Mouse (Mus musculus): ENCODE measurements around the gene Acan. TPM values are rescaled to one million over a fixed set of nuclear protein-coding genes. Genes with fewer than 3 reads are reported as not detected.
A peak's percentile ranks its signal among the peaks of the same experiment; 100 is the strongest.

The Acan gene
- polyA plus RNA-seq (2014; fragmentation: Nextera tagmentation; extraction: Ambion mirVana): 0.31 and 0.52 TPM in 2 replicates

DNA sequence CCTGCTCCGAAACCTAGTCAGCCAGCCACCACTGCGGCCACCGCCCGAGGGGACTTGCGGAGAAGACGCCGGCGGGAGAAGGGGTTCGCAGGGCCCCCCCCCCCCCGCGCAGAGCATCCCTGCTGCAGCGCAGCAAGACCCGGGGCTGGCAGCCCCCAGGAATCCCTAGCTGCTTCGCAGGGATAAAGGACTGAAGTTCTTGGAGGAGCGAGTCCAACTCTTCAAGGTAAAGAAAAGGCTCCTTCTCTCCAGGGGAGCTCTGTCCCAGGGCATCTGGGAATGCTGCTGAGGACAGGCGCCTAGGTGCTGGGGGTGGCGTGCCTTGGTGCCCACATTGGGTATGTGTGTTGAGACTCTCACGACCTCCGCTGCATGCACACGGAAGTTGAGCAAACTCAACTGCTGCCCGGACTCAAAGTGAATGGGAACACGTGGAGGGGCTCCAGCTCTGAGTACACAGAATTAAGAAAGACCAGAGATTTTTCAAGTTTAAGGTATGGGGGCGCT lies at the start of gene Acan:
Acan (plus strand) TSS at position 101 of the 507 bp plus-strand sequence.
- no peaks in the 10 kb centered on the region for H3K9me3 ChIP-seq (replicated peaks; ENCODE audit: control insufficient read depth, low read length)
- under 1% methylated on average over 23 of the region's 23 CpGs for WGBS (ENCODE audit: insufficient replicate concordance)
- H3K4me1 ChIP-seq (ENCODE audit: control insufficient read depth, insufficient read depth, low read length): peaks cover 9% of the 10 kb centered on the region; the same call in 1 of the 2 replicates
- H3K4me2 ChIP-seq: peak within 1 kb of the TSS; percentile 95
- ATAC-seq (replicated peaks; ENCODE audit: insufficient number of reproducible peaks, low FRiP score, low TSS enrichment): no peak
- H3K27me3 ChIP-seq (ENCODE audit: control insufficient read depth, insufficient read depth, low read length): peaks cover 72% of the 10 kb centered on the region
- H3K27ac ChIP-seq (ENCODE audit: low read depth, low read length): no peak within 1 kb of the TSS
- H3K4me3 ChIP-seq (ENCODE audit: low read depth, low read length): peak within 1 kb of the TSS; percentile 57
- H3K9ac ChIP-seq (ENCODE audit: low read depth, low read length): peak within 1 kb of the TSS; percentile 34; the same call in 1 of the 2 replicates
- no peaks in the 10 kb centered on the region for H3K36me3 ChIP-seq (ENCODE audit: control insufficient read depth, insufficient read depth, low read length)

DNA sequence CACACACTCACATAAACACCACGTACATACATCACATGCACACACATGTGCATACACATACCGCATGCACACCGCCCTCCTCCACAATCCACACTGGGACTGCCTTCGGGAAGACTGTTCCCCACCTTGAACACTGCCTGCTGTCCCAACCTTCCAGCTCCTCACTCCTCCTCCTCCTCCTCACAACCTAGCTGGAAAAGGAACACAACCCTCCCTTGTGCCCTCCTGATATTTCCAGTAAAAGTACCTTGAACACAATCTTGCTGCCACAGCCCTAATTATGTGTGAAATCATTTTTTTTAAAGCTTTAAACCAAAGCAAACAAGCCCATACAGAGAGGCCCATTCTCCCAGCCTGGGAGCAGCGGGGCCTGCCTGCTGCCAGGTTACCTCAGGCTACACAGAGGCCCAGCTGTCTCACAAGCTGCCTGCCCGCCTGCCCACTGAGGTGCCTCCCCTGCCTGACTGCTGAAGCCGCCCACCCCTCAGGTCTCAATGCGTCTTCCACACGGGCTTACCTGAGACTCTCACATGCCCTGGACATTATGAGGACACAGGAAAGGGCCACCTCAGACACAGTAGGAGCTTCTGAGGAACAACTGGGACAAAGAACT lies 31.9 kb upstream of the Acan start:
- Histone ChIP-seq H3K27ac (ENCODE audit: low read depth, low read length) (no peak overlapping the region), H3K4me3 (ENCODE audit: low read depth, low read length) (no peak overlapping the region), H3K27me3 (ENCODE audit: control insufficient read depth, insufficient read depth, low read length) (no peaks in the 10 kb centered on the region), H3K36me3 (ENCODE audit: control insufficient read depth, insufficient read depth, low read length) (no peaks in the 10 kb centered on the region), H3K4me2 (no peak overlapping the region), H3K9ac (ENCODE audit: low read depth, low read length) (no peak overlapping the region), H3K4me1 (ENCODE audit: control insufficient read depth, insufficient read depth, low read length) (no peaks in the 10 kb centered on the region), H3K9me3 (replicated peaks; ENCODE audit: control insufficient read depth, low read length) (no peaks in the 10 kb centered on the region)
- ATAC-seq (replicated peaks; ENCODE audit: insufficient number of reproducible peaks, low FRiP score, low TSS enrichment): no peak
- WGBS (ENCODE audit: insufficient replicate concordance): 77% methylated on average over 9 of the region's 9 CpGs

DNA sequence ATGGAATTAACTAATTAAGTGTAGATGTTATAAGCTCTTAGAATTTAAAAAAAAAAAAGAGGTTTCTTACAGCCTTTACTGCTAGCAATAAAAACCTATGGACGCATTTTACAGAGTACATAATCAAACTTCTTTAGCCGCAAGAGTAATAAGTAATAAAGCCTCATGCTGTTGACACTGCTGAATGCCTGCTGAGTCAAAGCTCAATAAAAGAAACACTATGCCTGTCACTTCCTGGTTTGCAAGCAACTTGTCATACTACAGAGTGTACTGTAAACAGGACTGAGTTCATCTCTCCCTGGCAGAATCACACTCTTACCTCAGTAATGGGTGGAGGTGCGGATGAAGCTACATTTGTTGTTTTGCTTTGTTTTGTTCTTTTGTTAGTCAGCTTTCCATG lies 24.1 kb upstream of the Acan start:
- H3K9me3 ChIP-seq (replicated peaks; ENCODE audit: control insufficient read depth, low read length): no peaks in the 10 kb centered on the region; the same call in 1 of the 2 replicates
- no peak overlapping the region for H3K9ac ChIP-seq (ENCODE audit: low read depth, low read length)
- H3K4me1 ChIP-seq (ENCODE audit: control insufficient read depth, insufficient read depth, low read length): peaks cover 6% of the 10 kb centered on the region
- no peak overlapping the region for H3K4me3 ChIP-seq (ENCODE audit: low read depth, low read length)
- ATAC-seq (replicated peaks; ENCODE audit: insufficient number of reproducible peaks, low FRiP score, low TSS enrichment): no peak
- 83% methylated on average over 3 of the region's 3 CpGs for WGBS (ENCODE audit: insufficient replicate concordance)
- no peak overlapping the region for H3K27ac ChIP-seq (ENCODE audit: low read depth, low read length)
- H3K4me2 ChIP-seq: no peak overlapping the region
- H3K27me3 ChIP-seq (ENCODE audit: control insufficient read depth, insufficient read depth, low read length): no peaks in the 10 kb centered on the region
- H3K36me3 ChIP-seq (ENCODE audit: control insufficient read depth, insufficient read depth, low read length): no peaks in the 10 kb centered on the region

DNA sequence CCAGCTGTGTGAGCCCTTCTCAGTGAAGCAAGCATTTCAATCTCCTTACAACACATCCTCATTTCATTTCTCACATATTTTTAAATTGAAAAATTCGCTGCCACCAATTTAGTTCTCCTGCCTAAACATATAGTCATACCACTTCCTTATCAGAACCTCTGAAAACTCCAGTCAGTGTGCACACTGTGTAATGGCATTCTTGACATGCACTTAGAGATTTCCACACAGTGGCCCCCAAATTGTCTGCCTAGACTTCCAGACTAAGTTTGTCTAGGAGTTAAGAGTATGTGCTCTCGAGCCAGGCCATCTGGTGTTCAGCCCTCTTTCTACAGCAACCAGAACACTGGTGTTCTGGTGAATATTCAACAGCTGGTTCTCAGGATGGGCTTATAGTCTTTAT lies 19.5 kb upstream of the Acan start:
- H3K27ac ChIP-seq (ENCODE audit: low read depth, low read length): peak overlapping the region; percentile 41
- H3K36me3 ChIP-seq (ENCODE audit: control insufficient read depth, insufficient read depth, low read length): no peaks in the 10 kb centered on the region
- H3K9ac ChIP-seq (ENCODE audit: low read depth, low read length): no peak overlapping the region
- ATAC-seq (replicated peaks; ENCODE audit: insufficient number of reproducible peaks, low FRiP score, low TSS enrichment): no peak
- H3K4me1 ChIP-seq (ENCODE audit: control insufficient read depth, insufficient read depth, low read length): peaks cover 9% of the 10 kb centered on the region
- no peaks in the 10 kb centered on the region; the same call in 1 of the 2 replicates for H3K9me3 ChIP-seq (replicated peaks; ENCODE audit: control insufficient read depth, low read length)
- H3K4me3 ChIP-seq (ENCODE audit: low read depth, low read length): no peak overlapping the region
- H3K4me2 ChIP-seq: no peak overlapping the region
- WGBS (ENCODE audit: insufficient replicate concordance): 24% methylated on average over 2 of the region's 2 CpGs
- no peaks in the 10 kb centered on the region for H3K27me3 ChIP-seq (ENCODE audit: control insufficient read depth, insufficient read depth, low read length)

DNA sequence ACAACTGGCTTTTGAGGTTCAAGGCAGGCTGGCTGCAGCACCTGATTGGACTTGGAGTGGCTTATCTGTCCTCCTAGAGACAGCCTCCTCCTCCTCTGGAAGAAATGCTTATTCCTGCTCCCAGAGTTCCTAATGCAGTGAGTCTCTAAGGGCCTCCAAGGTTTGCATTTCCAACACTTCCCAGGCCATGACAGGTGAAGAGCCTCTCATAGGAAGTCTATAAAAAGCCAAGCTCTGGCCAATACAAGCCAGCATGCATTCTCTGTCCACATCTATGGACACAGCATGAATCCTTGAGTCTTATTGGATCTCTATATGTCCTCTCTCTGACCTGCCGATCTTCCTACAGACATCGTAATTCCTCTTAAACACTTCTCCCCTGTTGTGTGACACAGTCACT lies 18.8 kb upstream of the Acan start:
- Histone ChIP-seq H3K9ac (ENCODE audit: low read depth, low read length) (no peak overlapping the region), H3K36me3 (ENCODE audit: control insufficient read depth, insufficient read depth, low read length) (no peaks in the 10 kb centered on the region), H3K9me3 (replicated peaks; ENCODE audit: control insufficient read depth, low read length) (no peaks in the 10 kb centered on the region; the same call in none of the 2 replicates), H3K4me3 (ENCODE audit: low read depth, low read length) (no peak overlapping the region), H3K4me1 (ENCODE audit: control insufficient read depth, insufficient read depth, low read length) (peaks cover 9% of the 10 kb centered on the region), H3K27ac (ENCODE audit: low read depth, low read length) (peak overlapping the region; percentile 71; the same call in 1 of the 2 replicates), H3K4me2 (no peak overlapping the region), H3K27me3 (ENCODE audit: control insufficient read depth, insufficient read depth, low read length) (no peaks in the 10 kb centered on the region)
- 44% methylated on average over 2 of the region's 2 CpGs for WGBS (ENCODE audit: insufficient replicate concordance)
- ATAC-seq (replicated peaks; ENCODE audit: insufficient number of reproducible peaks, low FRiP score, low TSS enrichment): peak; percentile 73; the same call in 1 of the 2 replicates

DNA sequence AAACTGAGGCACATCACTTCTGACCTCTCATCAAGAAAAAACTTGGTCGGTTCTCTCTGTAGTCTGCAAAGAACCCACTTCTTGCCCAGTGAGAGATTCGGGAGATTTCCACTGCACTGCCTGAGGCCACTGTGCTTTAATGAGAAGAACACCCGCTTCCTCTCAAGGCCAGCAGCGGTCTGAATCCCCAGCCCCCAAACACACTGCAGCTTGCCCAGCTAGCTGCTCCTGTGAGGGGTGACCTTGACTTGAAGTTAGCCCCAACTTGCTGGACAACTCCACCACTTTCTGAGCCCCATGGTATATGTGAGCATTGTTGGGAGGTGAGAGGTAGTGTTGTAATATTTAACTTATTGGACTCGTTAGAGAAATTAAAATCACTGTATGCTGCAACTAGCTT lies 1.2 kb upstream of the Acan start:
- no peaks in the 10 kb centered on the region for H3K36me3 ChIP-seq (ENCODE audit: control insufficient read depth, insufficient read depth, low read length)
- peak overlapping the region; percentile 95 for H3K4me2 ChIP-seq
- WGBS (ENCODE audit: insufficient replicate concordance): 31% methylated on average over 5 of the region's 5 CpGs

DNA sequence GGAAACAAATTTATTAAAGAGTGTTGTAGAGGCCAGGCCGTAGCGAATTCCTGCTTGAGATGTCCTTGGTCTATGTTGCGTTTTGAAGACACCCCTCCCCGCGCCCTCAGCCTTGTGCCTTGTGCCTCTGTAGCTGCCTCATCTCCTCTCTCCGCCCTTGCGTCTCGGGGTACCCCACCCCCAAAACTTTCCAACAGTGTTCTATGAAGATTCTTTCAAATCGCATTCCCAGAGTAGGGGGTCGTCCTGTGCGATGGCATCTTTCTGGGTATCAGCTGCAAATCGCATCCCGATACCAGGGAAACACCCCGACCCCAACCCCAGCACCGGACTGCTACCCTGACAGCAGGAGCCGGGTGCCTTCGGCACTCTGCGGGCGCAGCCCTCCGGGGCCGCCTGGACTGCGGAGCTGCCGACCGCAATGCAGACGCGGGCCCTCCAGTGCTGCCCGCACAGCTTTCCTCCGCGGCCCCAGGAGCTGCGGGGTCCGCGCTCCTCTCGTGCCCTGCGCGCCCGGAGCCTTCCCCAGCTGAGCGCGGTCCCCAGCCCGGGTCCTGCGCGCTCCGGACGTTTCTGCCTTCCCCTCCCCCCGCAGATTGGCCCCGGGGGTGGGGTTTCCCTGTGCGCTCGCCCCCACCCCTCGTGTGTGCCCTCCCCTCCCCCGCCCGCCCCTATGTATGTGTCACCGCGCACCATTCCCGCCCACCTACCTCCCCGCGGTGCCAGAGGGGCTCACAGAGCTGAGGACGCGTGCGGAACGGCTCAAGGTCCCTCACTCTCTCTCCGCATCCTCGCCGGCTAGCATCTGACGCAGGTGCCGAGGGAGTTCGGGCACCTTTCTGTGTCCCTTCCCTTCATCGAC lies 531 bp upstream of the Acan start:
- ATAC-seq (replicated peaks; ENCODE audit: insufficient number of reproducible peaks, low FRiP score, low TSS enrichment): no peak
- Histone ChIP-seq H3K36me3 (ENCODE audit: control insufficient read depth, insufficient read depth, low read length) (no peaks in the 10 kb centered on the region), H3K4me2 (peak overlapping the region; percentile 95), H3K27ac (ENCODE audit: low read depth, low read length) (no peak overlapping the region), H3K9me3 (replicated peaks; ENCODE audit: control insufficient read depth, low read length) (no peaks in the 10 kb centered on the region), H3K27me3 (ENCODE audit: control insufficient read depth, insufficient read depth, low read length) (peaks cover 66% of the 10 kb centered on the region), H3K4me1 (ENCODE audit: control insufficient read depth, insufficient read depth, low read length) (peaks cover 9% of the 10 kb centered on the region; the same call in 1 of the 2 replicates), H3K9ac (ENCODE audit: low read depth, low read length) (peak overlapping the region; percentile 34; the same call in 1 of the 2 replicates), H3K4me3 (ENCODE audit: low read depth, low read length) (peak overlapping the region; percentile 57)
- WGBS (ENCODE audit: insufficient replicate concordance): 3% methylated on average over 61 of the region's 66 CpGs

More for the DNA sequence above, 1.2 kb upstream of the Acan start:
- H3K4me3 ChIP-seq (ENCODE audit: low read depth, low read length): peak overlapping the region; percentile 57
- H3K27ac ChIP-seq (ENCODE audit: low read depth, low read length): no peak overlapping the region
- H3K4me1 ChIP-seq (ENCODE audit: control insufficient read depth, insufficient read depth, low read length): peaks cover 9% of the 10 kb centered on the region; the same call in 1 of the 2 replicates
- no peak overlapping the region for H3K9ac ChIP-seq (ENCODE audit: low read depth, low read length)
- no peak for ATAC-seq (replicated peaks; ENCODE audit: insufficient number of reproducible peaks, low FRiP score, low TSS enrichment)
- no peaks in the 10 kb centered on the region for H3K9me3 ChIP-seq (replicated peaks; ENCODE audit: control insufficient read depth, low read length)
- H3K27me3 ChIP-seq (ENCODE audit: control insufficient read depth, insufficient read depth, low read length): peaks cover 66% of the 10 kb centered on the region

DNA sequence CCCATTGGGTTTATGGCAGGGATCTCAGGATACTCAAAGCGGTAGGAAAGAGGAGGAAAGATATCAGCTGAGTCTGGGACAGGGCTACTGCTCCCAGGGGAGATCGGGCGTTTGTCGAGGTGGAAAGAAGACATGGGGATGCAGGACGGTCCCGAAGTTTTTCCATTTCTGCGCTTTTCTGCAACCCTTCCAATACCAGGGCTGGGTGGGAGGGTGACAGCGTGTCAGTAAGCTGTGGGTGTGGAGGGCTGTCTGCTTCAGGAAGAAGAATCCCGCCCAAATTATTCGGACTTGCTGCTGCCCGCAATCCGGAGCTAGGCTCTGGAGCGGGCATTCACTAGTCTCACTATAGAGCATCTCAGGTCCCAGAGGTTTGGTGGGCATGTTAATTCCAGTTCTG lies 828 bp downstream of the Acan start:
- no peak overlapping the region for H3K9ac ChIP-seq (ENCODE audit: low read depth, low read length)
- peaks cover 73% of the 10 kb centered on the region for H3K27me3 ChIP-seq (ENCODE audit: control insufficient read depth, insufficient read depth, low read length)
- 17% methylated on average over 13 of the region's 13 CpGs for WGBS (ENCODE audit: insufficient replicate concordance)
- no peak for ATAC-seq (replicated peaks; ENCODE audit: insufficient number of reproducible peaks, low FRiP score, low TSS enrichment)
- H3K4me1 ChIP-seq (ENCODE audit: control insufficient read depth, insufficient read depth, low read length): peaks cover 9% of the 10 kb centered on the region; the same call in 1 of the 2 replicates
- peak overlapping the region; percentile 95; the same call in 1 of the 2 replicates for H3K4me2 ChIP-seq
- H3K36me3 ChIP-seq (ENCODE audit: control insufficient read depth, insufficient read depth, low read length): no peaks in the 10 kb centered on the region
- H3K9me3 ChIP-seq (replicated peaks; ENCODE audit: control insufficient read depth, low read length): no peaks in the 10 kb centered on the region
- H3K27ac ChIP-seq (ENCODE audit: low read depth, low read length): no peak overlapping the region
- peak overlapping the region; percentile 57; the same call in 1 of the 2 replicates for H3K4me3 ChIP-seq (ENCODE audit: low read depth, low read length)

Measured in heart, embryonic 11.5 days (tissue).